Mouse (Mus musculus) embryonic facial prominence, embryonic 10.5 days (tissue): ENCODE data around the gene Ak5. TPM values are rescaled to one million over a fixed set of nuclear protein-coding genes. Genes with fewer than 3 reads are reported as not detected.

Source experiments
- polyA plus RNA-seq: library from polyadenylated mRNA; unstranded; fragments of >200 nt; fragmentation: Nextera tagmentation; extraction: Ambion mirVana; gene quantifications from 2 replicates; pipeline ENCODE4 v1.2.1, GENCODE M21; 2016

The Ak5 gene
- polyA plus RNA-seq, 1 experiment from 2014 or later, result 0.93 TPM

Other genes with a start within 250 kb of the Ak5 start
- 32.4 and 34.1 TPM in 2 replicates for gene Pigk, start 45.7 kb upstream of the Ak5 start, polyA plus RNA-seq